Mouse (Mus musculus) hindlimb bud, embryonic 11.5 days (tissue): Measurements from ENCODE around the gene Zfp704.

ENCODE experiments used
- DNase-seq: peaks from one replicate; pipeline ENCODE4 v3.0.0-alpha.2; 2012; ENCODE audit warnings: low read depth, low spot score; ENCODE audit errors: extremely low spot score

Zfp704 gene

DNA sequence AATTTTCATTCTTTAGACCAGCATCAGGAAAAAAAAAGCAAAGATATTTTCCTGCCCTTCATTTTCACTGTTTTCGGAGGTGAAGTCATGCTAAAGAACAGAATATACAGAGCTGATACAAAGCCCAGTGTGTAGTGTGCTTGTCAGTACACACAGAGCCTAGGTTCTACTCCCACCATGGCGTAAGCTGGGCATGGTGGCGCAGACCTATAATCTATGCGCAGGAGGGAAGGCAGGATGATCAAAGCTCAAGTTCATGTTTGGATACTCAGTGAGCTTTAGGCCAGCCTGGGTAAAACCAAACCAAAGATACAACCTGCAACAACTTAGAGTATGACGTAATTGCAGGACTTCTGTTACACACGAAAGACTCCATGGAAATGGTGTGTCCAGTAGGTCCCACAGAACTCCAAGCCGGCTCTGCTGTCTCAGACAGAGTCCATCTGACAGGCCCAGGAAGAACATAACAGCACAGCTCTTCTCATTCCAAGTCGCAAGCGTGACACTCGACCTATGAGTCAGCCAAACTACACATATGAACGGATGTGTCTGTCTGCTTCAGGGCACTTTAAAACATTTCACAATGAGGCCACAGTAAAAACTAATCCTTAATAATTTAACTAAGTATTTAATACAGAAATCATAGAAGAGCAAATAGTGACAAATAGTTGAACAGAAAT lies 47.1 kb downstream of the Zfp704 start:
- DNase-seq = no peak

DNA sequence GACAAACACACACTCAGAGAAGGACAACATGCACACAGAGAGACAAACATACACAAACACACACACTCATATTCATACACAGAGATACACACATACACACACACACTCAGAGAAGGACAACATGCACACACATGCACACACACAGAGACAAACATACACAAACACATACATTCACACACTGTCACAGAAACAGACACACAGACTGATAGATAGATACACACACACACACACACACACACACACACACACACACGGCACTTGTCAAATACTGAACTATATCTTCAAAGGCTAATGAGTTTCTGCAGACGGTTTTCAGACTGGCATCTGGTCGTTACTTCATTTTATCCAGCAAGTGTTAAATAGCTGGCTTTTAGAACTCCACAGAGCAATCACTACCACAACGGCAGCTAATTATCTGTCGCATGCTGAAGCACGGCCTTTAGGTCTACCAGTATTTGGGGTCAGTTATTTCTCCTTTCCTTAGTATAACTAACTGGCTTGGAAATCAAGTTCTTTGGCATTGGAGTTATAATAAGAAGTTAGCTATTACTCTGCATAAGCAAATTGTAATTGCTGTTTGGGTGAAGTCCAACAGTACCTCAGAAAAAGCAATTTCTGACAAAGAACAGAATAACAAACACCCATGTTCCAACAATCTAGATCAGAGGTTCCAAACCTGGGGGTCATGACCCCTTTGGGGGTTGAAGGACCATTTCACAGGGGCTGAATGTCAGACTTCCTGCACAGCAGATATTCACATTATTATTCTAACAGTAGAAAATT lies 51.9 kb downstream of the Zfp704 start:
- no peak for DNase-seq

DNA sequence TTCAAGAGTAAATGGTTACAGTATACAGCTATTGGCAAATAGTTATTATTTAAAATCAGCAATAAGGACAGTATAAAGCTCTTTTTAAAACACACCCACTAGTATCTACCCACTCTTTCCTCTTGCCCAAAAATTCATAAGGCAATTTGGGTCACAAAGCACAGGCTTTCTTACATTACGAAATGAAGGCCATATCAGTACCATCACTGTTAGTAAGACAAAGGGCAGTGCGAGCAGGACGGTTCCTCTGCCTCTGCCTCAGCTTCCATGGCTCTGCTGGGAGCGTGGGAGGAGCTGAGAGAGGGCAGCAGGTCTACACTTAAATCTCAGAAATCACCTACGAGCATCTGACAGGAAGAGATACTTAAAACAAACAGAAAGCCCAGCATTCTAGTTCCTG lies 53.7 kb downstream of the Zfp704 start:
- DNase-seq = no peak

GRCm38 (mm10) chr3:9554916-9555315 lies 55.0 kb downstream of the Zfp704 start:
- DNase-seq = no peak

DNA sequence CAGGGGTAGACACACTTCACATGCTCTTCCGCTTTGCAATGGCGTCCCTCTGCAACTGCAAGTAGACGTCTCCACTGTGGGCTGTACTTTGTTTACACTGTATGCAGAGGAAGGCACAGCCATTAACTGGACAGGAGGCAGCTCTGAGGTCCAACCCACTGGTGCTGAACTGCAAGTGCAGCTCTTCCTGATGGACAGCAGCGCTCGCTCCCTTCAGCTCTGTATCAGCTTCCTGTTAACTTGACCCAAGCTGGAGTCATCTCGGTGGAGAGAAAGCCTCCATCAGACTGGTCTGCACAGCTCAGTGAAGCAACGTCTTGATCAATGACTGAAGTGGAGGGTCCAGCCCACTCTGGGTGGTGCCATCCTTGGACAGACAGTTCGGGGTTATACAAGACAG lies 57.6 kb downstream of the Zfp704 start:
- DNase-seq = no peak

DNA sequence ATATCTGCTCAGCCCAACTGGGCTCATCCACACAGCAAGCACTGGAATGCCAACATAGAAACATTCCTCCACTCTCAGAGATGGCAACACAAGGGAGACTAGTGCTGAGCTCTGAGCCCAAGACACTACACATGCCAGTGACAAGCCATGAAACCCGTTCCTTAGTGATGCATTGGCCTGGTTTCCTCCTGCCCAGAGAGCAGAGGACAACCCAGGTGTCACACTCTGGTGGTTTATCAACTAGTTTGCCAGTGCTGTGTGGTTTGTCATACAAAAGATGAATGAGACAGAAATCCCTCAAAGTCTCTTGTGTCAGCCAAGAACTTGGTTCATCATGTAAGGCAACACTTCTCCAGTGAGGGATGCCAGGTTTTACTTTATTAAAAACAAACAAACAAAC lies 59.0 kb downstream of the Zfp704 start:
- DNase-seq = no peak

GRCm38 (mm10) chr3:9549815-9550214 lies 60.1 kb downstream of the Zfp704 start:
- DNase-seq = no peak

DNA sequence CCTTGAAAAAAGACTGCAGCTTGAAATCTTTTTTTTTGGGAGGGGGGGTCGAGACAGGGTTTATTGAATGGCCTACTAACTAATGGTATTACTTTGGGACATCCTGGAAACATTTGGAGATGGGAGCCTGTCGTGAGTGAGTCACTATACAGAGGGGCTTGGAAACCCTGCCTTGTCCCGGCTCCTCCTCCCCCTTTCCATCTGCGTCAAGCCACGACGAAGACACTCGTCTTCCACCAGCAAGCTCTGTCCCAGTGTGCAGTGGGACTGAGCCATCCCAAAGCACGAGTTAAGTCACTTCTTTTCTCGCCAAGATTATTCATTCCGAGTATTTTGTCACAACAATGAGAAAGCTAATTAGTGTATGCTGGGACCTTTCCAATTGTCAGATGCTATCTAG lies 61.7 kb downstream of the Zfp704 start:
- DNase-seq = no peak

DNA sequence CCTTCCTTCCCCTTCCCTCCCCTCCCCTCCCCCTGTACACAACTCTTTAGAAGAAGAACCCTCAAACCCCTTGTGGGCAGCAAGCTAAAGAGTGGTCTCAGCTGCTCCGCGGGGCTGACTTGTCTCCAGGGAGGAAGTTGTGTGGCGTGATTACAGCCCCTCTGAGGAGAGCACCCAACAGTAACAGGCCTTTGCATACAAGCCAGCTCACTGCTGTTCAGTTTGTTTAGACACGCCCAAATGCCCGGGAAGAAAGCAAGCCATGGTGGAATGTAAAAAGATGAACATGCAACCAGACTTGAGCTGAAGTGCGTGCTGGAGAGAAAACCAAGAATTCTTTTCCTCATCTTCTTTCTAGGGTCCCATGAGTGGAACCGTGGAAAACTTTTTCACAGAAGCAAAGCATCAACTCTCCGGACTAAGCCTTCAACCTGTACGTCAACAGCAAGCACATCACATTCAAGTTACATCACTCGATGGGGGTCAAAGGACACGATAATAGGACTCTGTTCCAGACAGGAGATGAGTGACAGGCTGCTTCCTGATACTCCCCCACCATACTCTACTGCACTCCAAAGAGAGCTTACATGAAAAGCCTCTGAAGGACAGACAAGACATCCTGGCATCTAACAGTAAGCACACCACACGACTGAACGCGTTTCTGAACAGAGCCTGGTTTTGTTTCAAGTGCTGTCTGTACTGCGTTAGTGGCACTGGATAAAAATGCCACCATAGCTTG lies 62.8 kb downstream of the Zfp704 start:
- DNase-seq = no peak

DNA sequence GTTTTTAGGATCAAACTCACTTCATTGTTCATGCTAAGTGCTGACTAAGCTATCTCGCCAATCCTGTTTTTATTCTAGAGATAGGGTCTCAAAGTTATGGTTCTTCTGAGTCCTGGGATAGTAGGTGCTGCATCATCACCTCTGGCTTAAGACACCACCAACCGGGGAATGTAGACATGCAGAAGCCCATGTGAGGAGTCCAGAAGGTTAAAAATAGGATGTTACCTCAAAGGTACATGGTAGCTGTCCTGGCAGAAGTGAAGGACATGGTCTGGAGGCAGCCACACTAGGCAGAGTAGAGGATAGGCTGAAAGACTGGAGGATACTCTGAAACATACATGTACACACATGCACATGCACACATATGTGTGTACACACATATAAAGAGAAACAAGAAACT lies 65.5 kb downstream of the Zfp704 start:
- no peak for DNase-seq

DNA sequence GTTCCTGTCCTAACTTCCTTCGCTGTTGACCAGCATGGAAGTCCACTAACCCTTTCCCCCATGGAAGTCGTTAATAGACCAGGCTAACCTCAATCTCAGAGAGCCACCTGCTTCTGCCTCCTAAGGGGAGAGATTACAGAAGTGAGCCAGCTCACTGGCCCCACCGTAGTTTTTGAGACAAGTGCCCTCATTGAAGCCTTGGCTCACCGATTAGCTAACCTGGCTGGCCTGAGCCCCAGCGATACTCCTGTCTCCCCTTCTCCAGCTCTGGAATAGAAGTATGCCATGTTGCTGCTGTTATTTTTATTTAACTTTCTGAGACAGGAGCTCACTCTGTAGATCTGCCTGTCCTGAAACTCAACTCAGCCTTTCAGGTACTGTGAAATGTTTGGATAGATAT lies 66.0 kb downstream of the Zfp704 start:
- DNase-seq = no peak

- DNase-seq = no peak
These were observed 66.4 kb downstream of the Zfp704 start for GRCm38 (mm10) chr3:9543463-9543862.

DNA sequence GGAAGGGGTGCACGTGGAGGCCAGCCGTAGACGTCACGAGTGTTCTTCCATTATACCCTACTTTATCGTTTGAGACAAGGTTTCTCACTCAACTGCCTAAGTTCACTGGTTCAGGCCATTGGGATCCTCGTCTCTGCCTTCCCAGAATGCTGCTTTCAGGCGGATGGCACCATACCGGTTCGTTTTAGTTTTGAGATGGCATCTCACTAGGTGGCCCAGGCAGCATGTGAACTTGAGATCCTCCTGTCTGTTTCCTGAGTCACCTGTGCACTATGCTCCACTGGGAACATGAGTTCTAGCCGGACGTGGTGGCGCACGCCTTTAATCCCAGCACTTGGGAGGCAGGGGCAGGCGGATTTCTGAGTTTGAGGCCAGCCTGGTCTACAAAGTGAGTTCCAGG lies 68.3 kb downstream of the Zfp704 start:
- DNase-seq = no peak

DNA sequence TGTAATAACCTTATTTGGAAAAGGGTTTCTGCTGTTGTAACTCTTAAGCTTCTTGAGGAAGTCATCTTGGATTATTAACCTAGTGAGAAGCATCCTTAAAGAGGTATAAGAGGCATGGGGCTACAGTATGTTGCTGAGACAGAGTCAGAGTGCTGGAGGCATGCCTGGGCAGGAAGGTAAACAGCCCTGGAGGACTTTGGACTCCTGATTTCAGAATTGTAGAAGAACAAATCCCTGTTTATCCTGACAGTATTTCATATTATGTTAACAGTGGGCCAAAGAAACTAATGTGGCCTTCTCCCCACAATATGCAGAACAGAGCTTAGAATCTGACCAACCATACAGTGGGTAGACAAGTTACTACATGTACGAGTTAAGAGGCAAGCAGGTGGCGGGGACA lies 71.4 kb downstream of the Zfp704 start:
- no peak for DNase-seq

- no peak for DNase-seq
These were observed 72.0 kb downstream of the Zfp704 start for GRCm38 (mm10) chr3:9537889-9538288.

GRCm38 (mm10) chr3:9530097-9530780 lies 79.6 kb downstream of the Zfp704 start:
- DNase-seq = no peak

- no peak for DNase-seq
These were observed 85.5 kb downstream of the Zfp704 start for GRCm38 (mm10) chr3:9524429-9524828.

GRCm38 (mm10) chr3:9523081-9523932 lies 86.6 kb downstream of the Zfp704 start:
- DNase-seq = no peak

- no peak for DNase-seq
These were observed 87.9 kb downstream of the Zfp704 start for GRCm38 (mm10) chr3:9522009-9522408.

DNA sequence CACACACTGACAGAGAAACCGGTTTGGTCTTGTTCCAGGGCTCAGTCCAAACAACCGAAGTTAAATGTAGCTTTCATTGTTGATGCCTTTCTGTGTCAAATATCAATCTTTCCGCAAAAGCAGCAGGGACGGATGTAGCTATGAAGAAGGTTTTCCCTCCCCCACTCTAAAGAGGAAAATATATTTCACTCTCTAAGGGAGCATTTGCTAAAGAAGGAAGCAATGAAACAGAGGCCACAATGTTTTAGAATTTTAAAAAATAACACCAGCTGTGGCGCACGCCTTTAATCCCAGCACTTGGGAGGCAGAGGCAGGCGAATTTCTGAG lies 89.2 kb downstream of the Zfp704 start:
- no peak for DNase-seq
